Mouse (Mus musculus): ENCODE data around the gene Anxa5.

DNA sequence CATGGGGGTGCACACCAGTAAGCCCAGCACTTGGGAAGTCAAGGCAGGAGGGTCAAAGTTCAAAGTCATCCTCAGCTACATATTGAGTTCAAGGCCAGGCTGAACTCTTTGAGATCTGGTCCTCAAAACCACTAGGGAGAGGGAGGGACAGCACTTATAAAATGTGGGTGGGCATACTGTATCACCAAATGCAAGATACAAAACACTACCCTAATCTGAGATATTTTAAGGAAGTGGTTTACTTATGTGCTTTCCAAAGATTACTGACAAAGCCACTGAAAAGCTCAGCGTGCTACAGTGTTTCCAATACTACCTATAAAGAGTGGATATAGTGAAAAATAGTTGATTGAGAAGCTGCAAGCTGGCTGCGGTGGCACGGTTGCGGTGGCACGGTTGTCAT is 2.5 kb downstream of the Anxa5 start:
- TF ChIP-seq CTCF (IDR thresholded peaks at IDR 0.05; ENCODE audit: borderline replicate concordance, insufficient read depth, low read depth, low read length) (no peak), POLR2A (IDR thresholded peaks at IDR 0.05; ENCODE audit: borderline replicate concordance, insufficient read depth, low read length) (no peak)
